Mouse (Mus musculus) heart, adult 18-20 months (tissue): ENCODE measurements around the gene Kif5c. TPM values are rescaled to one million over a fixed set of nuclear protein-coding genes. Genes with fewer than 3 reads are reported as not detected.

Experiments used
- DNase-seq, 2 experiments: peaks; one replicate each; pipeline ENCODE4 v3.0.0; 2021 to 2022; ENCODE audit warnings: mixed read lengths in 1 of 2
- long read RNA-seq, 2 experiments: library from polyadenylated mRNA; stranded (forward); transcript quantifications; one replicate each; pipeline ENCODE4 v2.0.0; 2021
- total RNA-seq, 2 experiments: library from RNA; stranded (reverse); gene quantifications; 2 replicates each; pipeline ENCODE4 v1.2.3; 2021

Kif5c gene
- total RNA-seq, result under 1 TPM; 0.51 to 0.99 TPM
- long read RNA-seq, experiment 1, result 0 reads
- long read RNA-seq, experiment 2, result 0 reads

DNA sequence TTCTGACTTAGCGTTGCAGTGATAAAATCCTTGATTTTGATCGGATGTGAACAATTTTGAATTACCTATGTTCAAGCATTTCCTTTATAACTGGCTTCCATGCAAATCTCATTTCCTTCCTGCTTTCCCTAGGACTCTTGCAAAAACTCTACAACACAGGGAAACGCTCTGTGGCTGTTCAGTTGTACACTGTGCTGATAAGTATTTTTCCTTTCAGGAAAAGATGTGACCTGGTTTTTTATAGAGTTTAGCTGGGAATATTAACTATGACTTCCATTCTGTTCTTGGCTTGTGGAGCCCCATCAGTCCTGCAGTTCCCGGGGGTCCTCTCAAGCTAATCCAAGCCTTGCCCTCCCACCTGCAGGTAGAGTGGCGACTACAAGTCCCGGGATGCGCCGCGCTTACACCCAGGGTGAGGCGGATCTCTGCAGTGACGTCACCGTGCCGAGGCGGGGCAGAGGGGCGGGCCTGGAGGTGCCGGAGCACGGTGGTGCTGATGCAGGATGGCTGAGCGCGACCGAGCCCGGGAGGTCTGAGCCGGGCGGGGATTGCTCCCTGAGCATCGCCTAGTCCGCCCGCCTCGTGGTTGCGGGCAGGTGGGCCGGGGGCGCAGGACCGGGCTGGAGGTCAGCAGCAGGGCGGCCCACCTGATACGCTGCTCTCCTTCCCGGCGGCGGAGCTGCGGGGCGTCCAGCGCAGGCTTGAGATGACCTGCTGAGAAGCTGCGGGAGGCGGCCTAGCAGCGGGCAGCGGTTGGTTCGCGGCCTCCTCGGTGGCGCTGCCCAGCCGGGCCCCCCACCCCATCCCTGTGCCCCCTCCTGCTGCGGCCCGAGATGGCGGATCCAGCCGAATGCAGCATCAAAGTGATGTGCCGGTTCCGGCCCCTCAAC is at the start of gene Kif5c:
Gene Kif5c (plus strand): TSS at position 470 of the 890 bp plus-strand sequence.
- peak; percentile 83 to 86 for DNase-seq

DNA sequence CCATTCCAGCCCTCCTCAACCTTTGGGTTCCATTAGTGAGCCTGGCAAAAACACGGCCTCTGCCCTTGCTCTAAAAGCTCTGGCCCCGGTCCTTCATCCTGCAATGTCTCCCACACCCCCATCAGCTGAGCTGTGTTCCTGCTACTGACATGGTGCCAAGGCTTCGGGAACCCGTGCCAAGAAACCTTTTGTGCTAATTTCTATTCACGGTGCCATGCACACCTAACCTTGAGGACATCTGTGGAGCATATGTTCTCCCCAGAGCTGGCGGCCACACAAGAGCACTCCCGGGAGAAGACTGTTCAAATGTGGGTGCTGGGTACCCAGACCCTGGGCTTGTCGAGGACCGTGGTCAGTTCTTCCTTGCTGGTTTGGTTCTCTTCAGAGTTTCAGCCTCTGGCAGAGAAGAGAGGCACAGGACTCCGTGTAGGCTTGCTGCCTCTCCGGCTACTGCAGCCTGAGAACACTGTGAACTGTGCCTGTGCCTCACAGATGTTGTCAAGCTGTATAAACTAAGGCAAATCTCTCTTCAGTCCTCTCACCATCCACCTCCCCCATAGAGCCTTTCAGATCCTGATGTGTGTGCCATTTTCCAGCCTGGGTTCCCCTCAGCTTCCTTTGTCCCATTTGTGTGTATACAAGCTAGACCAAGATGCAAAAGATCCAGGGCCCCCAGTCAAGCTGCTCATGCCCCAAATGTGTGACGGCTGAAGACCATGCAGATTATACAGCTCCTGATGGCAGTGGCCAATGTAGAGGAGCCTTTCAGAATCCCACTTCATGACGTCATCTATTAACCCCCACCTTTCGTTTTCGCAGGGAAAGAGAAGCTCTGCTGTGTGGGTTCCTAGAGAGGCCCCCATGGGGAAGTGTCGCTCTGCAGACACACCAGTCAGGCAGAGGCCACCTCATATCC is 49.0 kb upstream of the Kif5c start:
- peak; percentile 65 to 66 for DNase-seq

DNA sequence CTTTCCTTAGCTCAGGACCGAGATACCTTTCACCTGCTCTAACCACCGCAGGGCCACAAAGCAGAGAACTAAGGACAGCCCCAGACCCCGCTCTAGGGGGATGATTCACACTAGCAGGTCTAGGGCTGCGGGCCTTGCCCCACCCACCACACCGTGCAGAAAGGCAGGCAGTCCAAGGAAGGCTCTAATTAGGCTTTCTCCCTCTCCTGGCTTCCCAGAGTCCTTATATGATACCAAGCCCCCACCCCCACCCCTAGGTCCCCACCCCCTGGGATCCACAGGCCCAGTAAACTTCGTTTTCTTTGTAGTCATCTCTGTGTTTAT is 48.4 kb upstream of the Kif5c start:
- no peak for DNase-seq

DNA sequence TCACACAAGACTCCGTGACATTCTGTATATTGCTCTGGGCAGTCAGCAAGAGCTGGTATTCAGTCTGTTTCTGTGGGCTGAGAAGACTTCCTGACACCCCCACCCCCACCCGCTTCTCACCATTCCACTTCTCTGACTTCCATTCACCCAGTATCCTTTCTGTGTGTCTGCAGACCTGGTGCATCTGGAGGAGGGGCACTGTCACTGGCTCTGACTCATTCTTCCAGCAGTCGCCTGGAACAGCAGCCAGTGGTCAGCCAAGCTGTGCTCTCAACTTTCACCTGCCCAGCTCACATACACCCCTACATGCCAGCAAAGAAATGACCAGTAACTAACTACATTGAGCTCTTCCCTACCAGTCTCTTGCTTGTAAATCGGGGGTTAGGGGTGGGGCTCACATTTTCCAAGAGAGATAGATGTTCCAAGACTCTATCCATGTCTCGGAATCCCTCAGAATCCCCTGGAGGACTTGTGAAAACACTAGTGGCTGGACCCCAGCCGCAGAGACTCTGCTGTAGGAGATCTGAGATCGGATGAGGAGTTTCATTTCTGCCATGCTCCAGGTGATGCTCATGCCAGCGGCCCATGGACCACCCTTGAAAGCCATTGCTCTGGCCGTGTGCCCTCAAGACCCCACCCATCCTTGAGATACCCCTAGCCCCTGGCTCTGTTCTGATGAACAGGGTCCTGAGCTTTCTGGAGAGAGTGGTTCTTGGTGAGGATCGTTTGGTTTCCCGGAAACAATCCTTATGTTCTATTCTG is 47.8 kb upstream of the Kif5c start:
- DNase-seq, result no peak

DNA sequence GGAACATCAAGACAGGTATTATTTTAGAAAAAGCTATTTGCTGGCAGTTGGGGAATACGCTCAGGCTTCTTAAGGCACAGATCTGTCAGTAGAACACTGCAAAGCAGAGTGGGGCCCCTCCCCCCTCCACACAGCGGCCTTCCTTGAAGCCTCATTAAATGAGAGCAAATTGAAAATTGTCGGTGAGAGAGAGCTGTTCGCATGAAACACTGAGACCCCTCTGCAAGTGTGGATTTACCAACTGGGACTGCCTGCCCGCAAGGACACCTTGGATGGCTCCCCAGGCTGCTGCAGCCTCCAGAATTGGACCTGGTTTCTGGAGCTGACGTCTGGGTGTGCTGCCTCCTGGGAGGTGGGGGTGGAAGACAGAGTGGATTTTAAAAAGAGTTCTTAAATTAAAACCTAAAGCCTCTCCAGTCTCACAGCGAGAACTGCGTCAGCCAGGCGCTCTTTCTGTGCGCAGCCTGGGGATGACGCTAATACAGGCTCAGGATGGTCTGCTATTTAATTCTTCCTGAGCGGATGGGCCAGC is 46.9 kb upstream of the Kif5c start:
- DNase-seq, result no peak

DNA sequence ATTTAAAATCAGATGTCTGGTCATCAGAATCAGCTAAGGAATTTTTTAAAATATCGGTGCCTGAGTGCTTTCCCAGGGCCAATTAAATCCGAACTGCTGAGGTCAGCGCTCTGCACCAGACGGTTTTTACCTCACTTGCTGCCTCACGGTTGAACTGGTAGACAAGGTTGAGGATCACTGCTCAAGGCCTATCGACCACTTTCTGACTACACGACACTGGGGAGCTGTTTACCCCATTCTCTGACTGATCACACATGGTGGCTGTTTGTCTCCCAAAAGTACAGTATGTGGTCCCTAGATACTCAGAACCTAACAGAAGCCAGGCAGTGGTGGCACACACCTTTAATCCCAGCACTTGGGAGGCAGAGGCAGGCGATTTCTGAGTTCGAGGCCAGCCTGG is 46.4 kb upstream of the Kif5c start:
- DNase-seq, result no peak

DNA sequence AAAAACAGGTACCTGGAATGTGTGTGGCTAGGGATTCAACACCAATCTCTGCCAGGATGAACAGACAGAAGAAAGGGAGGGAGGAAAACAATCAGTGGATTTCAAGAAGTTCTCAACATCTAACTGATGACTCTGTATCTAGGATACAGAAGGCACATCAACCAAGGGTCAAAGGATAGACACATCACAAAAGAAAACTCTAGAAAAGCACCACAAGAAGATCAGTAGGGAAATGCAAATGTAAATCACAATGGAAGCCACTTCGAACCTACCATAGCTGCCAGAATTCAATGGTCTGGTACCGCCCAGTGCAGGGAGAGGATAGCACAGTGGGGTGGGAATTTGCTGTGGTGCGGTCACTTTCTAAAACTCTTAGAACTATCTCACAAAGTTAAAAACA is 45.8 kb upstream of the Kif5c start:
- no peak for DNase-seq

DNA sequence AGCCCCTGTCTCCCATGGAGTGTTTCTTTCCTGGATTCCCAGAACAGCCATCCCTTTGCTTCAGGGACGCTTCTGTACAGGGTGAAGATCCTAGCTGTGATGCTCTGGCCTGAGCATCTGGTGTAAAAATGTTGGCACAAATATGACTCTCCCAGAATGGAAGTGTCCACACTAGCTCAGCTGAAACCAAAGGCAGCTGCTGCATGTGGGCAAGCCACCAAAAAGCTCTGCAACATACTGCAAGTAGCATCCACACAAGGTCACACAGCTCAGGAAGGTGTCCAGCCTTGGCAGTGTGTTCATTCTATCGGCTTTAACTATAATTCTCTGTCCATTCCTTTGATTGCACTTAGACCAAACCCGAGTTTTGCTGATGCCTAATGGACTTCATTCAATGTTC is 38.5 kb upstream of the Kif5c start:
- DNase-seq, result no peak

DNA sequence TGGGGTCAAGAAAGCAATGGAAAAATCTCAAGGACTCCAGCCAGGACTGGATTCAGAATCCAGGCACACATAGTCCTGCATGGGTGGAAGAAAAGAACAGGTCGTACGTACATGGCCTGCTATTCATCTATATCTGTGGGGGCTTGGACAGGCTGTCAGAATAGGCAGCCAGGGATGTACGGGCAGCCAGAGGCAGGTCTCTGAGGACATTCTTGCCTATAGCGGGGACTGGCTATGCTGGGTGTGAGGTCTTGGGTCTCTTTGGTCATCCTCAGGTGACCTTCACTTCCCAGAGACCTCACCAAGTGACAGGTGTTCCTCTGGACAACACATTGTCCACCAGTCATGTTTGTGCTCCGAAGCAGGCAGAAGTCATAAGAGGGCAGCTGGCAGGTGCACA is 36.6 kb upstream of the Kif5c start:
- no peak for DNase-seq

DNA sequence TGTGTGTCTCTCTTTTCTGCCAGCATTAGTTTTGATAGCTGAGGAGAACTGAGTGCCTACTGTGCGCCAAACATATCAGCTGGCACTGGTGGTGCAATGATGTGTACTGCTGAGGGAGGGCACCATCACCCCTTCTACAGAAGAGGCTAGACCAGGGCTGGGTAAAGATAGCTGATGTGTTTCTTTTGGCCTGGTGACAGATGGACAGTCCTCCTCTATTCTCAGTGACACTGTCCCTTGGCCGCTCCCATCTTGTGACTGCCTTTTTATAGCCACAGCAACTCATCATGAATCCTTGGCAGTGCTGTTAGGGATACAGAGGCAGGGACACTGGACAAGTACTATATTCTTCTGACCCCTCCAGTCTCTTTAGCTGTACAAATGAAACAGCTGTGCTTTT is 35.8 kb upstream of the Kif5c start:
- peak in 1 of 2 experiments; percentile 10 for DNase-seq

DNA sequence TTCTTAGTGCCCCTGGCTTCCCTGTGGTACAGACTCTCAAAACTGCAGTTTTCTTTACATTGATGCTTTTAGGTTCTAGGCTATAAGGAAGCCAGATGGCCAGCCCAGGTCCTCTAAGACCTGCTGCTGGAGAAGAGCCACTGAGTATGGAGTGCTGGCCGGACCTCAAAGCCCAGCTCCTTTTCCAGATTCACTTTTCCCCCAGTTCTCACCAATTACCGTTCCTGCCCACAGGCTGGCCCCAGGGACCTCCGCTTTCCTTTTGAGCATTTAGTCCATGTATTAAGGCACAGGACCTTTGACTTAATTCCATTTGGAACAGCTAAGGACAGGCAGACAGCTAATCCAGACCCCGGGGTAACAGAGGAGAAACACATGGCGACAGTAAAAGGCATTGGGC is 28.6 kb upstream of the Kif5c start:
- no peak for DNase-seq

DNA sequence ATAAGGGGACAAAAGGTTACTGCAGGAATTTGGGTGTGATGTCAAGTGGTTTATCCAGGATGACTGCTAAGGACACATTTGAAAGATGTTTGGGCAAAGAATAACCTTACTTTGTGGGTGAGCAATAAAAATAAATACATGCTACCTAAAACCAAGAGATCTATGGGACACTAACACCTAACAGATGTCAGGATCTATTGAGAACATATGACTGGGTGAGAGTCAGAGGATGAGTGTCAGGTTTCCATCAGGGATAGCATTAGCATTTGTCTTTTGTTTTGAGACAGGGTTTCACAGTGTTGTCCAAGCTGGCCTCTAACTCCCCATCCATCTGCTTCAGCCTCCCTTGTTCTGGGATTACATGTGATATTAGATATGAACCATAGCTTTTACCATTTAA is 26.2 kb upstream of the Kif5c start:
- no peak for DNase-seq

DNA sequence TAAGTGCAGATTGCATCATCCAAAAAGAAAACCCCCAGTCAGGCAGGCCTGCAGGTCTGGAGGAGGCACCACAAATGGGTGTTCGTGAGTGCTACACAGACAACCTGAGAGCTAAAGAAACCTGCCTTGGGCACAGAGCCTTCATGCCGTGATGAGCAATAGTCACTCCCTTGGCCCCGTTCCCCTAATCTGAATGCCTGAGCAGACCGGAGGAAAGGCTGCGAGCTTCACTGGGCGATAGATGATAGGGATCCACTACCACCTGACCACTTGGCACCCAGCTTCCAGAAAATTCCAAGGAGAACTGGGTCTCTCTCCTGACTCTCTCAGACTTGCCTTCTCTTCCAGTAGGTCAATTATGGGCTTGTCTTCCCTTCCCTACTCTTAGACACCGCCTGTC is 24.2 kb upstream of the Kif5c start:
- no peak for DNase-seq

DNA sequence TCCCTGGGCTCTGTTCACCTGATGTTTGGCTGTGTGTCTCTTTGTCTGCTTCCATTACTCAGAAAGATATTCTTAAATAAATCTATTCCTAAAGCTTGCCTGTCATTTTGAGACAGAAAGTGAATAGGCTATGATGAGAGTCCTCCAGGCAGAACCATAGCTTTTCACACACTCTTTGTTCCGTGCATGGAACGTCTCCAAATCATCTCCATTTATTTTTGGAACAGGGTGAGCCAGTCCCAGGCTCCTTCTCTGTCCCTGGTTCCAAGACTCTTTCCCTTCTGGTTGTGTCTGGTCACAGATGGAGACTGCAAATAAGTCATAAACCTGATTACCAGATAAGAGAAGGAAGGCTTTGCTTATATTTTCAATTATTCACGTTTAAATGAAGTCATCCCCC is 22.8 kb upstream of the Kif5c start:
- DNase-seq, result no peak

DNA sequence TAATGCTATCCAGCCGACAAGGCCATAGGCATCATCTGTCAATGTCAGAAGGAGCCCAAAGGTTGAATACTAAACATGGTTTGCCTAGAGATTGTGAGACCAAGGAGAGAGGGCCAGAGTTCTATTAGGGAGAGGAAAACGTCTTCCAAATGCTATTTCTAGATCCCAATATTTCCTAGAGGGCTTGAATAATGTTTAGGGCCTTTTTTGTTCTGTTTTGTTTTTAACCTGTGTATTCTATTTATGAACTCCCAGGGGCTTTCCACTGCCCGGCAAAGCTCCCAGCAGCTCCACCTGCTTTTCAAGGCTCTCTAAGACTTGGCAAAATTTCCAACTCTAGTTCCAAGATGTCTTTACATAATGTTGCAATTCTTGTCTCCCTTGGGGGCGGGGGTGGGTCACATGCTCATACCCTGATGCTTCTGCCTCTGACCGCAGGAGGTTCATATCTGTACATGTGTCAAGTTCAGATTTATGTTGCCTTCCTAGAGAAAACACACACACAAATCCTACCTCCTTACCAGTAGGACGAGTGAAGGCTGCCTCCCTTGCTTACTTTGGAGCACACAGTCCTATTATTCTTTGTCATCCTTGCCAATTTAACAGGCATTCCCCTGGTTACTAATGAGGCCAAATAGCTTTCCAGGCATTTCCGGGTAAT is 18.9 kb upstream of the Kif5c start:
- peak in 1 of 2 experiments; percentile 18 for DNase-seq

DNA sequence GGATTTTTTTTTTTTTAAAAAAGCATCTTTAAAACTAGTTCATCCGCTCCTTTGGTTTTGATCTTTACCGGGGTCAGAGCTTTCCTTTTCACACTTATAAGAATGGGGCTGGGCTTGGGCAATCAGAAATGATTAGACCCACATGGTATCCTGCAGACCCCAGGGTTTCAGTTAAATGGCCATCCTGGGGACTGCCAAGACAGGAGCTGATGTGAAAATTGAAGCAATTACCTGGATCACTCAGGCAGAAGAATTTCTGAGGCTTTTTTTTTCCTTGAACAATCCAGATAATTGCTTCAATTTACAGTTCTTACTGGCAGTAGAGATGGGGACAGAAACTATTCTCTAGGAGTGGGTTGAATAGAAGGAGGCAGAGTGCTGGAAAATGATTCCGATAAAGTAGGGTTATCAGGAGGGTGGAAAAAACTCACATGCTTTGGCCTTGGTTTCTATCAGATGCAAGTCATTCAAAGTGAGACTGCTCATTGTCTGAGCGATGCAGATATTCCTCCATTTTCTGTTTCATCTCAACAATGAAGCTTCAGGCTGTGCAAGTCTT is 16.2 kb upstream of the Kif5c start:
- DNase-seq, result no peak

DNA sequence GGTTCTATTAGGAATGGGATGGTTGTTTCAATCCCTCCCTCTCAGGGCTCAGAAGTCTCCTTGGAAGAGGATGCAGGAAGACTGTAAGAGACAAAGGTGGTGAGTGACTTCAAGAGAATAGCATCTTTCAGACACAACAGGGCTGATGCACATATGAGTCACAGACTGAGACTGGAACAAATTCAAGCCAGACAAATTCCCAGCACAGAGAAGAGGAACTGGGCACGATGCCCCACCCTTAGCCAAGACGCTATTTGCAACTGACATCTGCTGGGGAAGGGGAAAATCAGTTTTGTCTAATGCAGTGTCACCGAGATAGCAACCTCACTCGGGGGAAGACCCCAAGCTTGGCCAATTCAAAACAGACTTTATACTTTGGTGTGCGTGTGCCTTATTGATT is 9.5 kb upstream of the Kif5c start:
- DNase-seq, result no peak

DNA sequence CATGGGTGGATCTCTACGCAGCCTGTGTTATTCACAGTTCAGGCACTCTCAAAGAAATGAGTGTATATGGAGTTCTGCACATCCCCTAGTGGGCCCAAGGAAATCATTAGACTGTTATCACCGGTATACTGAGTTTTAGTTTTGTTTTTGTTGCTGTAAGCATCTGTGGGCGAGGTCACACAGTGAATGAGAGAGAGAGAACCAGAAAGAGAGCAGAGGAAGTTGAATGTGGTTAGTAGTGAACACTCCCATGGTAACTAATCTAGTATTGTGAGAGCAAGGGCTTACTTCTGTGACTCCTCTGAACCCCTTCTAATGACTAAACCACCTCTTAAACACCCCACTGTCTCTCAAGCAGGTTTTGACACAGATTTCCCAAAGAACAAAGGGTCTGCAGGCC is 2.3 kb upstream of the Kif5c start:
- no peak for DNase-seq

DNA sequence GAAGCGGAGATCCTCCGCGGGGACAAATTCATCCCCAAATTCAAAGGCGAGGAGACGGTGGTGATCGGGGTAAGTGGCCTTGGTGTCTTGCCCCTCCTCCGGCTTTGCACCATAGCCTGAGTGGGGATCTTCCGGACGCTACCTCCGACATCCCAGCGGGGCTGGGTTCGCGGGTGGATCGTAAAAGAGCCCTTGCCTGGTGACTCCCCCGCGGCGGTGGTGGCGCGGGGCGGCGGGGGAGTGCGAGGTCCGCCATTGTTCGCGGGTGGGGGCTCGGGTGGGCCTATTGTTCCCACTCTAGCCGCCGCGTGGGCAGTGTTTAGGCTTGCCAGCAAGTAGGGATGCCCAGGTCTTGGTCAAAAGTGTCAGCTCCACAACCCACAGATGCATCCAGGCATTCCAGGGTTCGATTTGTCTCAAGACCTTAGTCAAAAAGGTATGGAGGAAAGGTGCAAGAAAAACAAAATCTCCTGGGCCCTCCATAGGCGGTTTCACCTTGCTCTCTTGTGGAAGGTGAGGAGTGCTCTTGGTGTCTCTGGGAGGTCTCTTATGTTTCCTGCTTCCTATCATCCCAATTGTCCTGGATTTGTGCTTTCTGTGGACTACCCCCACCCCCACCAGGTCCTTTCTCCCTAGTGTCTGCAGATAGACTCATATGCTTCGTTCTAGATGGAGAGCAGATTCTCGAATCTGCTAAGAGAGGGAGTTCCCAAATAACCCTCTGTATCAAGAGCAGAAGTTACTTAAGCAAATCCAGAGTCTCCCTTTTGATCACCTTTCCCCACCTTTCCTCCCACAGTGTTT is 823 bp downstream of the Kif5c start:
- DNase-seq, result peak in 1 of 2 experiments; percentile 12

DNA sequence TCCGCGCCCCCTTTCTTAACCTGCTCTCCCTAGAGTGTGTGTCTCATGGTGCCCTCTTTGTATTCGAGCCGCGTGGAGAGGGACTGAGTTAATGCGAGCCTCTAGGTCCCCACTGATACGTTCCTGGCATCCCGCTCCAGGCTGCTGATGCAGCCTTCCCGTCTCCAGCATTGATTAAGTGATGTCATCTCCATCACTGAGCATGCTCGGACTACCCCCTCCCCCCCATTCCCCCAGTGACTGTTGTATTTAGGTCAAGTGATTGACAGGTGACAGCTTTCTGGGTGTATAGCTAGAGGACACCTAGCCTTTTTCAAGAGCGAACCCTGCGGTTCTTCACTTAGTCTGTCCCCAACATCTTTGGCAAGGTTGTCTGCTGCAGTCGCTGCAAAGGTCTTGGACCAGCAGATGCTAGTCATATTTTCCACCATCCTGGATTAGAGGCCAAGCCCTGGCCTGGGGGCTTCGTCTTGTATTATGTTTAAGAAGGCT is 1.6 kb downstream of the Kif5c start:
- DNase-seq, result no peak
